Mouse (Mus musculus) embryonic facial prominence, embryonic 15.5 days (tissue): ENCODE measurements around the gene Gak. TPM values are rescaled to one million over a fixed set of nuclear protein-coding genes. Genes with fewer than 3 reads are reported as not detected.

ENCODE experiments used
- ATAC-seq: fragments of 200-750 bp; cut with Nextera tagmentation; 2 replicates; pipeline ENCODE4 v1.8.0; 2017; ENCODE audit warnings: low read depth, moderate TSS enrichment; ENCODE audit not compliant: insufficient number of reproducible peaks, low FRiP score, low TSS enrichment
- H3K27ac ChIP-seq: fragments of 300-500 bp; sonication (generic); replicated peaks from 2 replicates; pipeline ENCODE4 v1.5.1; 2015; ENCODE audit warnings: mild to moderate bottlenecking, inconsistent platforms
- H3K27me3 ChIP-seq: fragments of 300-500 bp; sonication (generic); 2 replicates; pipeline ENCODE4 v1.6.1; 2015; ENCODE audit warnings: inconsistent platforms
- H3K36me3 ChIP-seq: fragments of 300-500 bp; sonication (generic); 2 replicates; pipeline ENCODE4 v1.6.1; 2015; ENCODE audit warnings: mild to moderate bottlenecking, inconsistent platforms
- H3K4me1 ChIP-seq: fragments of 300-500 bp; sonication (generic); 2 replicates; pipeline ENCODE4 v1.6.1; 2015; ENCODE audit warnings: inconsistent platforms
- H3K4me2 ChIP-seq: fragments of 300-500 bp; sonication (generic); replicated peaks from 2 replicates; pipeline ENCODE4 v1.6.1; 2015; ENCODE audit warnings: mild to moderate bottlenecking, inconsistent platforms
- H3K4me3 ChIP-seq: fragments of 300-500 bp; sonication (generic); replicated peaks from 2 replicates; pipeline ENCODE4 v1.5.1; 2015; ENCODE audit warnings: mild to moderate bottlenecking, inconsistent platforms
- H3K9ac ChIP-seq: fragments of 300-500 bp; sonication (generic); 2 replicates; pipeline ENCODE4 v1.6.1; 2015; ENCODE audit warnings: inconsistent platforms
- H3K9me3 ChIP-seq: fragments of 300-500 bp; sonication (generic); replicated peaks from 2 replicates; pipeline ENCODE4 v1.6.1; 2016; ENCODE audit warnings: inconsistent platforms
- WGBS: fragments of 180-500 bp; shearing (Covaris S2); methylation state at CpG from one replicate; pipeline ENCODE4 v1.1.7; 2015; 5-methylcytosine and 5-hydroxymethylcytosine counted together
- polyA plus RNA-seq: library from polyadenylated mRNA; unstranded; fragments of >200 nt; fragmentation: Nextera tagmentation; extraction: Ambion mirVana; gene quantifications from 2 replicates; pipeline ENCODE4 v1.2.1, GENCODE M21; 2015

Gene Gak
- polyA plus RNA-seq, 1 experiment from 2014 or later, result 56.4 TPM

DNA sequence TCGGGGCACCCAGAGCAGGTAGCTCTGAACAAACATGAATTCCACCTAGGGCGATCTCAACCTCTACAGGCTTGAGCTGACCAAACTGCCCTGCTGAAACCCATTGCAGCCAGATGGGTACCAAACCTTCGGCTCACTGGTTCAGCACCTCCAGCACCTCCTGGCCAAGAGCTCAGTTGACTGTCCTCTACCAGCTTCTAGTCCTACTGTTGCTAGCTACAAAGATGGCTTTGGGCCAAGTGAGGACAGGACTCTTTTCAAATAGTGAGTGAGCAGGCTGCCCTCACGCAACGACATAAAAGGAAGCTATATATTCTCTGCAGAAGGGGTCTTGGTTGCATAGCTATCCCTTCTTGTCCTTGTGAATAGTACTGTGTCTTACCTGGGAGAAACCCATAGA, 81.9 kb downstream of the Gak start:
- Histone ChIP-seq H3K27me3 (peaks cover 36% of the 10 kb centered on the region), H3K9me3 (no peaks in the 10 kb centered on the region)
- 87% methylated on average over 5 of the region's 5 CpGs for WGBS

DNA sequence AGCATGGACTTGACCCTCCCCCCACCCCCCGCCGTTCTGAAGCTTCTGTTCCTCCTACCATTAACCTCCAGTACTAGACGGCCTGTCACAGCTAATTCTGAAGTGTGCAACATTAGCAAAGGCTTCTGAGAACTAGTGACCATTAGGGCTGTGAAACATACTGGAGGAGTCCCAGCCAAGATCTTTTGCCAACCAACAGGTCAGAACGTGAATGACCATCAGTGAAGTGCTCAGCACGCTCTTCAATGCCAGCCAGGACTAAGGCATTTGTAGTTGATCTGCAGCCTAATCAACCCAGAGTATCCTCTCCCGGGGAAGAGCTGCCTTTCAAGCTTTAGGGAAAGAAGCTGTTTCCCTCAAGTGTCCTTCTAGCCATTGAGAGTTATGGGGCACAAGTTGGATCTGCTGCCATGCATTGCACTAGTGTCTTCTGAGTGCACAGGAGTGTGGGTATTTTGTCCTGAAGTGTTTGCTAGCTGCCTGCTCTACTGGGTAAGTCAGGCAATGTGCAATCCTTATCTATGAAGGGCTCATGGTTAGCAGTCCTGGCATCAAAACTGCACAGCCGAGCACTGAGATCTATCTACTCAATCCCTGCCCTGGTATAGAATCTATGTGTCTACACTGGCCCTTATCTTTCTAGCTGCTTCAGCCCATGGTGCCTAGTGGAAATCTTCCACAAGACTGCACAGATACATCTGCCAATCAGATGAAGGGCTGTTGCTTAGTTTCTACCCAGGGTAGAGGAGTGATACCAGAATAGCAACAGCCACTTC, 85.9 kb downstream of the Gak start:
- no peak overlapping the region for H3K27ac ChIP-seq
- H3K4me3 ChIP-seq, result no peak overlapping the region
- no peak for ATAC-seq
- H3K4me1 ChIP-seq, result no peaks in the 10 kb centered on the region
- no peaks in the 10 kb centered on the region for H3K36me3 ChIP-seq
- H3K9ac ChIP-seq, result no peak overlapping the region
- no peaks in the 10 kb centered on the region for H3K9me3 ChIP-seq
- 61% methylated on average over 7 of the region's 7 CpGs for WGBS
- H3K4me2 ChIP-seq, result no peak overlapping the region
- H3K27me3 ChIP-seq, result peaks cover 3% of the 10 kb centered on the region

More for the DNA sequence above, 81.9 kb downstream of the Gak start:
- no peak overlapping the region for H3K27ac ChIP-seq
- H3K36me3 ChIP-seq, result no peaks in the 10 kb centered on the region
- no peak overlapping the region for H3K4me3 ChIP-seq
- no peak overlapping the region for H3K4me2 ChIP-seq
- no peak for ATAC-seq
- H3K4me1 ChIP-seq, result peaks cover 13% of the 10 kb centered on the region
- no peak overlapping the region for H3K9ac ChIP-seq

DNA sequence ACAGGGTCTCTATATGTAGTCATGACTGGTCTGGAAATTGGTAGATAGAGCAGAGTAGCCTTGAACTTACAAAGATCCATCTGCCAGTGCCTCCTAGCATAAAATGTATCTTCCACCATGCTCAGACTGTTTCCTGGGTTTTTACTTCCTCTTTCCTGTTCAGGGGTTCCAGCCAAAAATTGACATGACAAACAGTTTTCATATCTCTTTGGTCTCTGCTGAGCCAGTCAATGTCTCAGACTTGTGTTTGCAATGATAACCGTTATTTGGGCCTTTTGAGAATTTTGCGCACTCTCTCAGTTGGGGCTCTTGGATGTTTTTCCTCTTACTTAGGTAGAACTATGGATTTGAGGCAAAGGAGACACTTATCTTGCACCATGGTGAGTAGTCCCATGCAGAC, 95.4 kb downstream of the Gak start:
- ATAC-seq, result no peak
- peaks cover 9% of the 10 kb centered on the region; the same call in 1 of the 2 replicates for H3K9me3 ChIP-seq
- H3K36me3 ChIP-seq, result no peaks in the 10 kb centered on the region
- no peaks in the 10 kb centered on the region for H3K27me3 ChIP-seq
- no peak overlapping the region for H3K4me3 ChIP-seq
- no peak overlapping the region for H3K27ac ChIP-seq
- H3K4me2 ChIP-seq, result no peak overlapping the region
- H3K9ac ChIP-seq, result no peak overlapping the region
- no peaks in the 10 kb centered on the region for H3K4me1 ChIP-seq
- 89% methylated on average over 2 of the region's 2 CpGs for WGBS

DNA sequence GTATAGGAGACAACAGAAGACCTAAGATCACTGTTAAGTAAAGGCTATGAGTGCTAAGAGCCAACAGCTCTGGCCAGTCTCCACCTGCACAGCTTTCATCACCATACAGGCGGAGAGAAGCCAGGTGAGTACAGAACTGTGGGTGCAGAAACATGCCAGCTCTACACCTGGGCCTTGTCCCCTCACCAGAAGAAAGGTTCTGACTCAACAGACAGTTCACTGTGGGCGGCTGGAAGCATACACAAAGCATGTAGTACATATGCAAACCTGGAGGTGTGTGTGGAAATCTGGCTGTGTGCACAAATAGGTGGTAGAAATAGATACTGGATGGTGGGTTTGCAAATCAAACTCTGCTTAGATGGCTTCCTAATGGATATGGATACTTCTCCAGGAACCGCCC, 107.0 kb downstream of the Gak start:
- no peak overlapping the region for H3K27ac ChIP-seq
- no peak overlapping the region for H3K4me2 ChIP-seq
- ATAC-seq, result no peak
- H3K36me3 ChIP-seq, result no peaks in the 10 kb centered on the region
- no peaks in the 10 kb centered on the region for H3K9me3 ChIP-seq
- no peak overlapping the region for H3K9ac ChIP-seq
- WGBS, result 76% methylated on average over 3 of the region's 3 CpGs
- H3K4me1 ChIP-seq, result no peaks in the 10 kb centered on the region
- no peaks in the 10 kb centered on the region for H3K27me3 ChIP-seq
- H3K4me3 ChIP-seq, result no peak overlapping the region

DNA sequence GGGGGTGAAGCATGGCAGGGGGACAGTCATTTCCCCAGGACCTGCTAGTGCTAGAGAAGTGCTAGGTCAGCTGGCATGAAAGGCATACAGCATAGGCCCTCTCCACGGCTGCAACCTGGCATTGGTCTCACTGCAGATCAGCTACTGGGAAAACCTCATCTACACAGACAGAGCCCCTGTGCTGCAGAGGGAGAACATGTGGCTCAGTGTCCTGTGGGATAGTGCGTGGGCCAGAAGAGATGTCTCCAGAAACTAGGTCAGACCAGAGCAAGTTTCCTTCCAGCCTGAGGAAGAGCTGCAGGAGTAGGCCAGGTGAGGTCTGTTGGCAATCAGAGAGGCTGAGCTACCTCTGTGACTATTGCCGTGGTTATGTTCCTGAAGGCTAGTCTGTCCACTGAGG, 107.7 kb downstream of the Gak start:
- no peak for ATAC-seq
- H3K9ac ChIP-seq, result no peak overlapping the region
- H3K4me2 ChIP-seq, result no peak overlapping the region
- no peaks in the 10 kb centered on the region for H3K9me3 ChIP-seq
- H3K27ac ChIP-seq, result no peak overlapping the region
- 80% methylated on average over 3 of the region's 3 CpGs for WGBS
- no peaks in the 10 kb centered on the region for H3K27me3 ChIP-seq
- H3K4me1 ChIP-seq, result no peaks in the 10 kb centered on the region
- no peak overlapping the region for H3K4me3 ChIP-seq
- H3K36me3 ChIP-seq, result no peaks in the 10 kb centered on the region

DNA sequence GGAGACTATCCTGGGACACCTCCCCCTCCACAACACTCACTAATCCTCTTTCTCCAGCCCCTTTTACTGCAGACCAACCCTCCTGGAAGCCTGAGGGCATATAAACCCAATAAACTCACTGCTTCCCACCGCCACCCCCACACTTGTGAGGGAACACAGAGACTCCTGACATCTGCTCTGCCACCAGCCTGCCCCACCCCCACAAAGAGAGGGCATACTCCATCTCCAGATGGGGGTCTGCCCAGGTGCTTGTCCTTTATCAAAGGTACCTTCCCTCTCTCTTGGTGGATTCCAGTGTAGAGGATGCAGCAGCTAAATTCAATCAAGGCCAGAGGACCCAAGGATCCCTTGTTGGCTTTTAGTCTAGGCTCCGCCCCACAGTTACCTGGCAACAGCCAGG, 108.5 kb downstream of the Gak start:
- H3K4me1 ChIP-seq, result no peaks in the 10 kb centered on the region
- H3K9ac ChIP-seq, result no peak overlapping the region
- no peaks in the 10 kb centered on the region for H3K36me3 ChIP-seq
- no peak overlapping the region for H3K27ac ChIP-seq
- H3K4me2 ChIP-seq, result no peak overlapping the region
- no peaks in the 10 kb centered on the region for H3K9me3 ChIP-seq
- ATAC-seq, result no peak
- WGBS, result 49% methylated on average over 2 of the region's 2 CpGs
- no peaks in the 10 kb centered on the region for H3K27me3 ChIP-seq
- H3K4me3 ChIP-seq, result no peak overlapping the region

DNA sequence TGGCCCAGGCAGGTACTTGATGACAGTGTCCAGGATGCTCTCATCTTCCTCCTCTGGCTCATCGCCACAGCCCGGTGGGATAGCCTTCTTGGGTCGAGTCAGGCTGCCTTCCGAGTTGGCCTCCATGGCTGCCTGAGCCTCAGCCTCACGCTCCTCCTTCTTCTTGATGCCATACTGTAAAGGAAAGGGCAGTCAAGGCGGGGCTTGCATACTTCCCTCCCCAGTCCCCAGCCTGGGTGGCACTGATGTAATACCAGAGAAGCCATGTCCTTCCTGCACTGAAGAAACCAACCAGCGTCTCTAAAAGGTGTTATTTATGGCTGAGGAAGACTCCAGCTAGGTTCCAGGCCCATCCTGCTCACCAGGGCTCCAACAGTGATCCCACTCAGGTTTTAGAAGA, 109.4 kb downstream of the Gak start:
- no peak overlapping the region for H3K9ac ChIP-seq
- no peaks in the 10 kb centered on the region for H3K36me3 ChIP-seq
- H3K4me1 ChIP-seq, result no peaks in the 10 kb centered on the region
- 82% methylated on average over 7 of the region's 7 CpGs for WGBS
- H3K4me3 ChIP-seq, result no peak overlapping the region
- H3K4me2 ChIP-seq, result no peak overlapping the region
- H3K27me3 ChIP-seq, result no peaks in the 10 kb centered on the region
- H3K27ac ChIP-seq, result no peak overlapping the region
- no peak for ATAC-seq
- H3K9me3 ChIP-seq, result no peaks in the 10 kb centered on the region

Other genes with a start within 250 kb of the Gak start
- 0.15 and 0.24 TPM in 2 replicates for gene Pde6b, start 241.4 kb downstream of the Gak start, polyA plus RNA-seq
- gene Atp5k, start 195.3 kb downstream of the Gak start, polyA plus RNA-seq, result 360 and 374 TPM in 2 replicates
- gene Mfsd7a, start 180.9 kb downstream of the Gak start, polyA plus RNA-seq, result 0.65 and 1.1 TPM in 2 replicates
- gene Pcgf3, start 168.5 kb downstream of the Gak start, polyA plus RNA-seq, result 19.5 and 20.9 TPM in 2 replicates
- 0.38 and 0.89 TPM in 2 replicates for gene Cplx1, start 79.7 kb downstream of the Gak start, polyA plus RNA-seq
- 27.4 and 29.4 TPM in 2 replicates for gene Tmem175, start within 50 bp of the Gak start, polyA plus RNA-seq
- 17.3 and 18.1 TPM in 2 replicates for gene Idua, start 30.6 kb upstream of the Gak start, polyA plus RNA-seq
- 14.6 and 17.4 TPM in 2 replicates for gene Dgkq, start 39.9 kb upstream of the Gak start, polyA plus RNA-seq
- 0.93 and 0.96 TPM in 2 replicates for gene Slc26a1, start 45.8 kb upstream of the Gak start, polyA plus RNA-seq
- 29.0 and 29.4 TPM in 2 replicates for gene Fgfrl1, start 62.6 kb upstream of the Gak start, polyA plus RNA-seq
- not detected in 2 replicates for gene Rnf212, start 145.2 kb upstream of the Gak start, polyA plus RNA-seq
- gene Tmed11, start 165.6 kb upstream of the Gak start, polyA plus RNA-seq, result not detected in 2 replicates
- not detected in 2 replicates for gene Vmn2r8, start 179.1 kb upstream of the Gak start, polyA plus RNA-seq
- 0.01 TPM in 1 of 2 replicates, not detected in the other for gene Vmn2r9, start 222.8 kb upstream of the Gak start, polyA plus RNA-seq